Mouse (Mus musculus) lung, adult 2 months (tissue): ENCODE results near the gene Vgll4. TPM values are rescaled to one million over a fixed set of nuclear protein-coding genes. Genes with fewer than 3 reads are reported as not detected.

Source experiments
- DNase-seq: peaks from one replicate; pipeline ENCODE4 v3.0.0; 2022
- H3K4me1 ChIP-seq: fragments of 200-500 bp; 2 replicates; pipeline ENCODE4 v1.6.1; 2011; ENCODE audit warnings: low read length; ENCODE audit not compliant: control insufficient read depth, insufficient read depth
- H3K4me3 ChIP-seq: fragments of 200-500 bp; replicated peaks from 2 replicates; pipeline ENCODE3; 2011; ENCODE audit warnings: low read depth, mild to moderate bottlenecking, control low read depth, low read length; ENCODE audit errors: extremely low read depth
- CTCF ChIP-seq: fragments of 200-500 bp; IDR thresholded peaks from 2 replicates; pipeline ENCODE4 v1.5.1; 2011; ENCODE audit warnings: mild to moderate bottlenecking, low read length, control low read depth; ENCODE audit not compliant: insufficient read depth
- POLR2A ChIP-seq: fragments of 200-500 bp; IDR thresholded peaks from 2 replicates; pipeline ENCODE4 v1.6.1; 2011; ENCODE audit warnings: low read depth, mild to moderate bottlenecking, control low read depth, low read length, borderline replicate concordance; ENCODE audit errors: extremely low read depth
- WGBS: fragments of 180-500 bp; shearing (Covaris S2); methylation state at CpG from one replicate; pipeline ENCODE4 v1.1.7; 2018; 5-methylcytosine and 5-hydroxymethylcytosine counted together
- polyA plus RNA-seq: library from polyadenylated mRNA; depleted of rRNA; stranded (reverse); fragments of >200 nt; gene quantifications from 2 replicates; pipeline ENCODE4 v1.2.3, GENCODE M21; 2012

Gene Vgll4
- polyA plus RNA-seq, 1 experiment: 80.8 TPM

DNA sequence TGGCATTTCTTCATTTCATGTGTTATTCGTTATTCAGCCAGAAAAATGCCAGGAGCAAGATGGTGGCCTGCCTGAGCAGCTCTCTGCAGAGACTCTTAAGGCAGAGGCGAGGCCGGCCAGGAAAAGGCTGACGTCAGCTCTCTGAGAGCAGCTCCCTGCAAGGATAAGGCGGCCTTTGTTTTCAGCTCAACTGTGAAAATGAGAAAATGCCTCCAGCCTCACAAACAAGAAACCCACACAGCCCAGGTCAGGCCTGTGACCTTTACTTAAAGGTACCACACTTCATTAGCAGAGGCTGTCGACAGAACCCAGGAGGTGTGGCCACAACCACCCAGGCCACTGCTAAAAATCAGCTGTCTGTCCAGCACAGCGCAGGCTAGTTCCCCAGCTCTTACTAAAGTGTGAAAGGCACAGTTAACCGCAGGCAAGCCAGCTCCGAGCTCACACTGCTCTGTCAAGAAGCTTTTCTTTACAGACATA, 86.5 kb downstream of the Vgll4 start:
- Histone ChIP-seq H3K4me1 (peaks cover 42% of the 10 kb centered on the region), H3K4me3 (no peak overlapping the region)
- 9% methylated on average over 9 of the region's 9 CpGs for WGBS
- DNase-seq: no peak
- TF ChIP-seq POLR2A (no peak), CTCF (no peak)

DNA sequence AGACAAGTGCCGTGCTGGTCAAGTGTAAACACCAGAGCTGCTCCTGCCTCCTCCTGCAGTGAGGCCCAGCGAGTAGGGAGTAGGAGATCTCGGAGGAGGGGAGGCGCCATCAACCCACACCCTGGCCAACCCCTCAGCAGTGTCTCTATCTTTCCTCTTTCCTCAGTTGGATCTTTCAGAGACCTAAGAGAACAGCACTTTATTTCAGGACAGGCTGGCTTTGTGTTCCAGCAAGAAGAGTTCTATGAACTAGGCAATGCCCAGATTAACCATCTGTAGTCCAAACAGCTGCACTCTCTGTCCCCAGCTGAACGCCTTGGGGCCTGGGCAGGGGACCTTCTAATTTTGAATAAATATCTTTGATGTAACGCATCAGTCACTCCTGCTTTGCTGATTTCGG, 87.1 kb downstream of the Vgll4 start:
- no peak for DNase-seq
- WGBS: 46% methylated on average over 7 of the region's 7 CpGs
- no peak overlapping the region for H3K4me3 ChIP-seq
- H3K4me1 ChIP-seq: peaks cover 44% of the 10 kb centered on the region
- no peak for TF ChIP-seq POLR2A
- TF ChIP-seq CTCF: no peak

DNA sequence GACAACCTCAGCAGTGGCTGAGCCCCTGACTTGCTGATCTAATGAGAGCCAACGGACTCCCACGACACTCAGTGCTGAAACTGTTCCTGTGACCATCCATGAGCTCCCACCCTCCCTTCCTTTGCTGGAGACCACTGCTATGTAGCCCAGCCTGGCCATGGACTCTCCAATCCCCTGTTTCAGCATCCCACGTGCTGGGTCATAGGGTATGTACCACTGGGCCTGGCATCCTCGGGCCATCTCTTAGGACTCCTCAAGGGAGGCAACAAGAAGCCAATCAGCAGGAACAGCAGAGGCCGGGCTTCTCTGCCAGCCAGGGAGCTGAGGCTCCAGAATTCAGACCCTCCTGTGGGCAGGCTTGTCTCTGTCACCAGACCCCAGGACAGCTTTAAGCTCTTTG, 87.6 kb downstream of the Vgll4 start:
- TF ChIP-seq CTCF (no peak), POLR2A (no peak)
- H3K4me1 ChIP-seq: peaks cover 42% of the 10 kb centered on the region

DNA sequence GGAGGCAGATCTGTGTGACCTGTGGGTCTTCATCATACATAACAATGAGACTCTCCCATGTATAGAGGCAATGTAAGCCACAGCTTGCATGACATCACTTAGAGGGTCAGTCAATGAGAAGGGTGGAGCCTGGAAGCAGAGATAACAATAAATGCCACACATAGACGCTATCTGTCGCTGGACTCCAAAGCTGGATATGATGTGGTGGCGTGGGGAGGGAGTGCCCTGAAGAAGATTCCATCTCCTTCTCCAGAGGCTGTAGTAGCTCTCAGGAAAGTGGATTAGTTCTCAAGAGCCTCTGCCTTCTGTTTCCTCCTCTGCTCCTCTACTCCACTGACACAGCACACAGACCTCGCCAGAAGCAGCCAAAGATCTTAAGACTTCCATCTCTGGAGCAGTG, 89.0 kb downstream of the Vgll4 start:
- TF ChIP-seq POLR2A (no peak), CTCF (no peak)
- H3K4me3 ChIP-seq: no peak overlapping the region
- WGBS: 24% methylated on average over 4 of the region's 4 CpGs
- DNase-seq: no peak
- H3K4me1 ChIP-seq: peaks cover 41% of the 10 kb centered on the region

More for the DNA sequence above, 87.6 kb downstream of the Vgll4 start:
- DNase-seq: no peak
- no peak overlapping the region for H3K4me3 ChIP-seq
- WGBS: 49% methylated on average over 5 of the region's 5 CpGs

DNA sequence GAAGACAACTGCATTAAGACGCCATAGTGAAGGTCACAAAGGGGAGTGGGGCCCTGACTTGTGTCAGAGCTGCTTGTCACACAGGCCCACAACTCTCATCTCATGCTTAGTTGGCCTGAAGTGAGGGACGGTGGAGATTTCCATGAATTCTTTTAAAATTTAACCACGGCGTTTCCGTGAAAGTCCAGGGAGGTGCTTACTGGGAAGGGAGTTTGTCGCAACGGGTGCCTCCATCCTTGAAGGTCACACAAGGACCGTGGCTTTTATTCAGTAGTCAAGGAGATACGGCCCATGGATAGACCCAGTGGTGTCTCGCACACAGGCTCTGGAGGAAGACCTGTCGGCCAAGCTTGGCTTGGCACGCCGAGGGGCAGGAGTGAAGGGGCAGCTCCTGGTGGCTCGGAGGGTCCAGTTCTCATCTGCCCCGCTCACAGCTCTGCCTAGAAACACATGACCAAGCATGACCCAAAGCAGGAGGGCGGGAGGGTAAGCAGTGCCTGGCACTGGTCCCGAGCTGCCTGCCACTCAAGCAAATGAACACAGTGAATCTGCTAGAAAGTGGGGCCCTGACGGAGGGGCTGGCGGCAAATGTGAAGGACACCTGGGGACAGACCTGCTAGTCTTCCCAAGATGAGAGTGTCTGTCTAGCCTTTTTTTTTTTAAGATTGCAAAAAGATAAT, 90.8 kb downstream of the Vgll4 start:
- DNase-seq: no peak
- Histone ChIP-seq H3K4me1 (peaks cover 49% of the 10 kb centered on the region), H3K4me3 (no peak overlapping the region)
- WGBS: 57% methylated on average over 19 of the region's 19 CpGs
- no peak for TF ChIP-seq CTCF
- TF ChIP-seq POLR2A: no peak

DNA sequence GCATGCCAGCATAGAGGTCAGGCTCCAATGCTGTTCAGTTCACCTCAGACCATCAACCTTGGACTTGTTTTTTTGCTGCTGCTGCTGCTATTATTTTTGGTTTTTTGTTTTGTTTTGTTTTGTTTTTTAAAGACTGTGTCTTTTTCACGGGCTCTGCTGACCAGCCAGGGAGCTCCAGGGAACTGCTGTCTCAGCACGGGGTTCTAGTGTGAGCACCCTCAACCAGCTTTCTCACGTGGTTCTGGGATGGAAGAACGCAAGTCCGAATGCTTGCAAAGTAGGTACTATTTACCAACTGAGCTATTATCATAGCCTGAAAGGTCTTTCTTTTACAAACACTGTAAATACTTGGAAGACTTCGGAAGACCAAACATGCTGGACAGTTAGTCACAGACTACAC, 93.2 kb downstream of the Vgll4 start:
- WGBS: 33% methylated on average over 6 of the region's 6 CpGs
- no peak for TF ChIP-seq POLR2A
- Histone ChIP-seq H3K4me1 (peaks cover 52% of the 10 kb centered on the region), H3K4me3 (no peak overlapping the region)
- DNase-seq: no peak

DNA sequence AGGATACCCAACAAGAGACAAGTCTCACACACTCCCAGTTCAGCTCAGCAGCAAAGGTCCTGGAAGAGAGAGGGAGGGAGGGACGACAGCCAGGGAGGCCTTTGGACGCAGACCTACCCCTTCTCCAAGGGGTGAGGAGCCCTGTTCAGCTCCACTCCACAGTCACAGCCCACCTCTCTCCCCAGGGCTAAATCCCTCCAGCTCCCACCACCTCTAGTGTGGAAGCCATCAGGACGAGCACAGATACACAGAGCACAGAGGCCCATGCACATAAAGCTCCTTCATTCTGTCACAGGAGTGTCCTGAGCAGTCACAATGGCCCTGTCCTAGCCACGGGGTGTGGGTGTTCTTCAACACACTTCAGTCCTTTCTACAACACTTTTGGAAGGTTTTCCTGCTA, 93.8 kb downstream of the Vgll4 start:
- 22% methylated on average over 4 of the region's 4 CpGs for whole genome bisulfite sequencing
- TF ChIP-seq CTCF (no peak), POLR2A (no peak)
- DNase-seq: no peak
- Histone ChIP-seq H3K4me1 (peaks cover 52% of the 10 kb centered on the region), H3K4me3 (no peak overlapping the region)

DNA sequence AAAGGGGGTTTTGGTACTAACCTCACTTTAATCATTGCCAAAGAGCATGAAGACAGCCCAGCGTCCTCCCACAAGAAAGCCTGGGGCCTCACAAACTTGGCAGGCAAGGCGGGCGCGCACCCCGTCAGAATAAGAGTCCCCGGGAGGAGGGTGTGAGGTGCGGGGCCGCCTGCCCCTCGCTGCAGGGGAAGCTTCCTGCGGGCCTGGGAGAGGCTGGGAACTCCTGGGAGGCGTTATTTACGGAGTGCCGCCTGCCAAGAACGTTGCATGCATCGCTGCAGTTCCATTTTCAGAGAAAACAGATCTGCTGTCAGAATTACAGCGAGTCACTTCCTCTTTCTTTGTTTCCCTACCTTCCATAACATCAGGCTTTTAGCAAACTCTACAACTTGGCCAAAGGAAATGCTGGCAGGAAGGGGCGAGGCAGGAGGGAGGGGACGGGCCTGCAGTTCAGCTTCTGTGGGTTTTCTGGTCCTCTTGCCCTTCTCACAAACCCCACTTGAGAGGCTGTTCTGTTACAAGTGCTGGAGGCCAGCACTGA, 94.7 kb downstream of the Vgll4 start:
- Histone ChIP-seq H3K4me3 (peak overlapping the region; percentile 59), H3K4me1 (peaks cover 48% of the 10 kb centered on the region)
- TF ChIP-seq CTCF (no peak), POLR2A (peak; percentile 21; the same call in 1 of the 2 replicates)
- under 1% methylated on average over 18 of the region's 18 CpGs for WGBS
- peak; percentile 94 for DNase-seq

DNA sequence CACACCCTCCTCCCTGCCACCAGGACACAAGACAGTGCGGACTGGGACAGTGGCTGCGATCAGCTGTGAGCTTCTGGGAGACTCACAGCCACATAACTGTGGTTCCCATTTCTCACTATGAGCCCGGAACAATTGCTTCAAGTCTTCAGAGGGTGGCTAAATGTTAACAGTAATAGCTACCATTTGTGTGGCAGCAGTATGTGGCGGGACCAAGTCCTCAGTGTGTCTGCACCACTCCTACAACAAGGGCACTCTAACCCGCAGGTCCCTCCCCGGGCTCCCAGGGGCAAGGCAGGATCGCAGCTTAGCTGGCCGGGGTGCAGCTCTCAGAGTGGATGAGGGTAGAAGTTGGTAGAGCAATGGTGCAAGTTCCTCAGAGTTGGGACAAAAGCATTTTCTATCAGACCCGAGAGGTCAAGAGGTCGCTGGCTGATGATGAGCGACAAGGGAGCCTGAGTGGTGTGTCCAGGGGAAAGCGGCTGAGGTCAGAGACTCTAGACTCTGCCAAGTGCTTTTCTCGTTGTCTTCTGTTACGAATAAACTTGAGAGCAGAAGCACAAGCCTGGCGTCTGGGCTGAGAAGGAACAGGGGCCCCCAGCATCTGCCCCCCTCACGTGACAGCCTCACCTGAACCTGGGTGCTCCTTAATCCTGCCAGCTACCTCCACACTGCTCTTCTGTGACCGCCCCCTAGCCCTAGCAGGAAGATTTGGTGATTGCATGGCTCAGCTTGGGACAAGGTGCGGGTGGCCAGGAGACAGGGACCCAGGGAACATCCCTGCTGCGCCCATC, 95.5 kb downstream of the Vgll4 start:
- WGBS: 3% methylated on average over 19 of the region's 19 CpGs
- peaks cover 51% of the 10 kb centered on the region for H3K4me1 ChIP-seq
- TF ChIP-seq POLR2A (no peak), CTCF (no peak)
- DNase-seq: peak; percentile 61
- H3K4me3 ChIP-seq: peak overlapping the region; percentile 59

DNA sequence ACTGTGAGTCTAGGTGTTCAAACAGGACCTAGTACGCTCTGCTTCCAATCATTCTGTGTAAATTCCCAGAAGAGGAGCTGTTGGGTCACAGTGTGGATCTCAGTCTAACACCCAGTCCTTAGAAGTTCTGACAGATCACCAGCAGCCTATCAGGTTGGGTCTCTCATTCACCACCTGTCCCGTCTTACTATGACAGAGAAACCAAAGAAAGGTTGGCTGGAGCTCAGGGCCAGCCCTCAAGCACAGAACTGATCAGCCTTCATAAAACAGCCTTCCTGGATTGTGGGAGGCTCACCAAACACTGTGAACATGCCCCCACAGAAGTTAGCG, 96.0 kb downstream of the Vgll4 start:
- DNase-seq: no peak
- Histone ChIP-seq H3K4me3 (peak overlapping the region; percentile 59), H3K4me1 (peaks cover 51% of the 10 kb centered on the region)
- TF ChIP-seq CTCF (no peak), POLR2A (no peak)
- 41% methylated on average over 3 of the region's 3 CpGs for WGBS
